Mouse (Mus musculus): Measurements from ENCODE around the gene Eci1. TPM values are rescaled to one million over a fixed set of nuclear protein-coding genes. Genes with fewer than 3 reads are reported as not detected.

Eci1 gene
- total RNA-seq, 2 experiments from 2014 or later = 412 to 459 TPM

DNA sequence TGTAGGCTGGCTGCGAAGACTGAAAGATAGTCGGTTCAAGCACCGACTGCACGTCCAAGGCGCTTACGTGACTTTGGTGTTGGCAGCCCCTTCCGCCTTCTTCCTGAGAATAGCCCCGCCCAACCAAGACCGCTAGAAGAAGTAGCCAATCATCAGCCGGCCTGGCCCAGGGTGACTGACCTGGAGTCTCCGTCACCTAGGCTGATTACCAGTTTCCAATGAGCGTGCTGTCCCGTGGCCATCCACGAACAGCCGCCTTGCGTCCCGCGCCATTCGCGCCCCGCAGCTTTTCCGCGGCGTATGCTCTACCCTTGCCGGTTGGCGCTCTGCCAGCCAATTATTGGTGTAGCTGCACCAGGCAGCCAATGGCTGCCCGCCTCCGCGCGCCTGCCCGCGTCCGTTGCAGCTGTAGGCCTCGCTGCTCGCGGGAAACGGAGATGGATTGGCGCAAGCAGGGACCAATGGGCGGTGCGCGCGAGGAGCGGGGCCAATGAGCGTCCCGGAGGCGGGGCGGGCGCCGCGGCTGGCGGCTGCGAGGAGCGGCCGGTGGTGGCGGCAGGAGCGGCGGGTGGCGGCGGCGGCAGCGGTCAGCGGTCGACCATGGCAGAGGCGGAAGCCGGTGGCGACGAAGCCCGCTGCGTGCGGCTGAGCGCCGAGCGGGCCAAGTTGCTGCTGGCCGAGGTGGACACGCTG is 43.6 kb downstream of the Eci1 start, which contains the start of the genes E4f1 and Pgp:
E4f1 (minus strand) TSS at position 404 of the 693 bp plus-strand sequence.
Pgp (plus strand) TSS at position 483 of the 693 bp plus-strand sequence.
- peak; percentile 99 for DNase-seq
- intact Hi-C loops (cut with DNase I) = no loop called here

DNA sequence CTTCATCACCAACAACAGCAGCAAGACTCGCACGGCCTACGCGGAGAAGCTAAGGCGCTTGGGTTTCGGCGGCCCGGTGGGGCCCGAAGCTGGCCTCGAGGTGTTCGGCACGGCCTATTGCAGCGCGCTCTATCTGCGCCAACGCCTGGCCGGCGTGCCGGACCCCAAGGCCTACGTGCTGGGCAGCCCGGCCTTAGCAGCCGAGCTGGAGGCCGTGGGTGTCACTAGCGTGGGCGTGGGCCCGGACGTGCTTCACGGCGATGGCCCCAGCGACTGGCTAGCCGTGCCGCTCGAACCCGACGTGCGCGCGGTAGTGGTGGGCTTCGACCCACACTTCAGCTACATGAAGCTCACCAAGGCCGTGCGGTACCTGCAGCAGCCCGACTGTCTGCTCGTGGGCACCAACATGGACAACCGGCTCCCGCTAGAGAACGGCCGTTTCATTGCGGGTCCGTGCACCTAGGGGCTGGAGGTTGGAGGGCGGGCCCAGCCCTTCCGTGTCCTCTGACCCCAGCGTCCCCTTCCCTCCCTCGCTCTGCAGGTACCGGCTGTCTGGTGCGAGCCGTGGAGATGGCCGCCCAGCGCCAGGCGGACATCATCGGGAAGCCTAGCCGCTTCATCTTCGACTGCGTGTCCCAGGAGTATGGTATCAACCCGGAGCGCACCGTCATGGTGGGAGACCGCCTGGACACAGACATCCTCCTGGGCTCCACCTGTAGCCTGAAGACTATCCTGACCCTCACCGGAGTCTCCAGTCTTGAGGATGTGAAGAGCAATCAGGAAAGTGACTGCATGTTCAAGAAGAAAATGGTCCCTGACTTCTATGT is 44.5 kb downstream of the Eci1 start:
- no peak for DNase-seq
- intact Hi-C loops (cut with DNase I) = no loop called here

GRCm38 (mm10) chr17:24472512-24472911 is 46.1 kb downstream of the Eci1 start:
- intact Hi-C loops (cut with DNase I) = no loop called here
- peak; percentile 69 to 70 for DNase-seq

DNA sequence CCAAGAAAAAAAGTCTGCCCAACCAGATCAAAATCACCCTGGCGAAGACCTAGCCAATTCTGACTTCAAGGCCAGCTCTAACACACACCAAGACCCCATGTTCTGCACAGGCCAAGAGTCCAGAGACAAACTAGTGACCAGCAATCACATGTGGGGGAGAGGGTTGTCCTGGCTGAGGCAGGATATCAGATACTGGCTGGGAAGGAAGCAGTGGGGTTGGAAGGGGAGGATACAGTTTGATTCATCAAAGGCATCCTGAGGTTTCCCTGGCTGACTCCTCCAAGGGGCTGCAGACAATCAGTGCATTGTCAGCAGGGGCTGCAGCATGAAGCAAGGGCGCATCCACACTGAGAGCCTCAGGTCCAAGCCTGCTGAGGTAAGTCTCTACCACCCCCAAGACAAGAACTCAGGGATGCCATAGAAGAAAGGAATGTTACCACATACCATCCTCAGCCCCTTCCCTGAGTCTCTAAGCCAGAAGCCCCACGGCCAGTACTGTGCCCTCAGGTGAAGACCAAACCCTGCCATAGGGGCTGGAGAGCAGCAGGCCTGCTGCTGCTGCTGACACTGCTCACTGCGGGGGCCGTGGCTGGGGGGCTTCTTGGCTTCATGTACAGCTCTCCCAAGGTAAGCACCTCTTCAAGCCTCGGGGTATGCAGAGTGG is 47.3 kb downstream of the Eci1 start, which contains the start of gene Bricd5:
Bricd5 (plus strand) TSS at position 273 of the 664 bp plus-strand sequence.
- intact Hi-C loops (cut with DNase I) = no loop called here
- no peak for DNase-seq

DNA sequence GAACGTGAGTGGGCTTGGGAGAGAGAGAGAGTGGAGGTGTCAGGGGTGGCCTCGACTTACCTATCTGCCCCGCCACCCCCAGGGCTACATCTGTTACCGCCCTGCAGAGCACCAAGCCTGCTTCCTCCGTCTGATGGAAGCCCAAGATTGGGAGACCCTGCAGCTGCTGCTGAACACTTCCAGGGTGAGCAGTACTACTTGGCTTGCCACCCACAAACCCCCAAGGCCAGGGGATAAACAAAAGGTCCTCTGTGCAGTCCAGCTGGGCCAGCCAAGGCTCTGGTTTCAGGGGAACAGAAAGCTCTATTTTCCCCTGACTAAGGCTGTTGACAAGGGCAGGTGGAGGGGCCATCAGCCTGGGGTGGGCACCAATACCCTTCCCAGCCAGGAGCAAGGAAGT is 48.1 kb downstream of the Eci1 start:
- DNase-seq = no peak
- intact Hi-C loops (cut with DNase I) = no loop called here

GRCm38 (mm10) chr17:24475586-24475985 is 49.1 kb downstream of the Eci1 start:
- intact Hi-C loops (cut with DNase I) = loop anchor here (5.0 kb wide), 1 partner anchor 192 kb away; the partner anchor contains the start of gene Zfp598

GRCm38 (mm10) chr17:24476022-24476776 is 49.8 kb downstream of the Eci1 start:
- no peak for DNase-seq
- intact Hi-C loops (cut with DNase I) = loop anchor here (5.0 kb wide), 1 partner anchor 191 kb away; the partner anchor contains the start of gene Zfp598

More at GRCm38 (mm10) chr17:24475586-24475985, 49.1 kb downstream of the Eci1 start:
- no peak for DNase-seq

- intact Hi-C loops (cut with DNase I) = loop anchor here (5.0 kb wide), 1 partner anchor 190 kb away; the partner anchor contains the start of gene Zfp598
- no peak for DNase-seq
Observed at GRCm38 (mm10) chr17:24477053-24477984, 50.9 kb downstream of the Eci1 start.

DNA sequence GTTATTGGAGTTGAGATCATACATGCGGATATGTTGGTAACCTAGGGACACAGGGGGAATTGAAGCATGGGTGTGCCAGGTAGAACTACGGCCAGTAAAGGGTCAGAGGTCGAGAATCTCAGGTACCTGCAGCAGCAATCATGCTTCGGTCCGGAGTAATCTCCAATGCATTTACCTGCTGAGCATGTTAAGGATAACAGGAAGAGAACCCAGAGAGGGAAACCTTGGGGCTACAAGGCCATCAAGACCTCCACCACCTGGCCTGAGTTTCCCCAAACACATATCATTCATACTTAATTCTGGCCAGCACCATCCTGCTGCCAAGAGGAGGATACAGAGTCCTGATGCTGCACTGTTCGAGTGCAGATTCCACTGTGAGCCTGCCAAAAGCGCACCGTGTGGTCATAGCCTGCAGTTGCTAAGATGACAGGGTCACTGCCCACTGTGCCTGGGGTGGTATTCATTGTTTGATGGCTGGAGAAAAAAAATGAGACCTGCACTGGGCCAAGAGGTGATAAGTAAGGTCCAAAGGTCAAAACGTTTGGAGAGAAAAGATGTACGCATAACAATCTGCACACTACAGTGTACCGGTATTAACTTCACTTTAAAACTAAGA is 51.7 kb downstream of the Eci1 start:
- no peak for DNase-seq
- intact Hi-C loops (cut with DNase I) = loop anchor here (2.0 to 5.0 kb wide), 2 partner anchors 35 to 189 kb away; partner anchors contain the start of gene Zfp598

DNA sequence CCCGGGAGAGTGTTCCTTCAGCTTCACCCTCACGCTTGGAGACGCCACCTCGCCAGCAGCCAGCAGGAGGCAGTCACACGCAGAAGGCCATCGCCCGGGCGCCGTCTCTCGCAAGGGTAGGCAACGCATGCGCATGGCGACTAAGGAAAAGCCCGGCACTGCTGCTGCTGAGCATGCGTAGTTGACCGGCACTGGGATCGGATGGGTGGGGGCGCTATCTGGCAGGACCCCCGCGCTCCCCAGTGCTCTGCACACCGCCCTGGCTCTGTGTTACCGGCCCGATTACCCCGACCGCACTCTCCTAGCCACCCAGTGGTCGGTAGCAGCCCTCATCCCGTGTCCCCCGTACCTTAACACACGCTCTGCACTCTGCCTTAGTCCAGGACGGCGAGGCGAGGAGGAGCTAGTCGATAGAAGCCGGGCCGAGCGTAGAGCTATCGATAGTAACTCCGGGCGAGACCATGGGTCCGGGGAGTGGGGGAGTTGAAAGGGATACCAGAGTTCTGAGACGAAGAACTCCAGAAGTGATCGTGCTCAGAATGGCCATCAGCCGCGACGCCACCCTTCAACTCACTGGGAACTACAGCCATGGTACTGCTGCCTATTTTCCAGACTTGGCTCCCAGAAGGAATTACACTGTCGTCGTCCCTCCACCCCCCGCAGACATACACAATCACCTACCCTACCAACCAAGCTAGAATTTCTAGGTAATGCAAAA is 52.4 kb downstream of the Eci1 start, which contains the start of gene Mlst8:
Mlst8 (minus strand) TSS at position 416 of the 718 bp plus-strand sequence.
- intact Hi-C loops (cut with DNase I) = loop anchor here (2.0 to 5.0 kb wide), 2 partner anchors 34 to 188 kb away; partner anchors contain the start of gene Zfp598
- DNase-seq = peak; percentile 98 to 99

- intact Hi-C loops (cut with DNase I) = loop anchor here (2.0 to 5.0 kb wide), 2 partner anchors 33 to 188 kb away; partner anchors contain the start of gene Zfp598
- no peak for DNase-seq
Observed at GRCm38 (mm10) chr17:24479431-24479830, 53.0 kb downstream of the Eci1 start.

- intact Hi-C loops (cut with DNase I) = loop anchor here (5.0 kb wide), 1 partner anchor 47 kb away; the partner anchor contains the start of gene Traf7
- no peak for DNase-seq
Observed at GRCm38 (mm10) chr17:24480201-24480826, 53.9 kb downstream of the Eci1 start.

GRCm38 (mm10) chr17:24481027-24481815 is 54.8 kb downstream of the Eci1 start:
- intact Hi-C loops (cut with DNase I) = loop anchor here (5.0 kb wide), 1 partner anchor 46 kb away; the partner anchor contains the start of gene Traf7
- no peak for DNase-seq

GRCm38 (mm10) chr17:24483495-24483894 is 57.1 kb downstream of the Eci1 start:
- DNase-seq = no peak
- intact Hi-C loops (cut with DNase I) = loop anchor here (5.0 kb wide), 1 partner anchor 44 kb away; the partner anchor contains the start of gene Traf7

DNA sequence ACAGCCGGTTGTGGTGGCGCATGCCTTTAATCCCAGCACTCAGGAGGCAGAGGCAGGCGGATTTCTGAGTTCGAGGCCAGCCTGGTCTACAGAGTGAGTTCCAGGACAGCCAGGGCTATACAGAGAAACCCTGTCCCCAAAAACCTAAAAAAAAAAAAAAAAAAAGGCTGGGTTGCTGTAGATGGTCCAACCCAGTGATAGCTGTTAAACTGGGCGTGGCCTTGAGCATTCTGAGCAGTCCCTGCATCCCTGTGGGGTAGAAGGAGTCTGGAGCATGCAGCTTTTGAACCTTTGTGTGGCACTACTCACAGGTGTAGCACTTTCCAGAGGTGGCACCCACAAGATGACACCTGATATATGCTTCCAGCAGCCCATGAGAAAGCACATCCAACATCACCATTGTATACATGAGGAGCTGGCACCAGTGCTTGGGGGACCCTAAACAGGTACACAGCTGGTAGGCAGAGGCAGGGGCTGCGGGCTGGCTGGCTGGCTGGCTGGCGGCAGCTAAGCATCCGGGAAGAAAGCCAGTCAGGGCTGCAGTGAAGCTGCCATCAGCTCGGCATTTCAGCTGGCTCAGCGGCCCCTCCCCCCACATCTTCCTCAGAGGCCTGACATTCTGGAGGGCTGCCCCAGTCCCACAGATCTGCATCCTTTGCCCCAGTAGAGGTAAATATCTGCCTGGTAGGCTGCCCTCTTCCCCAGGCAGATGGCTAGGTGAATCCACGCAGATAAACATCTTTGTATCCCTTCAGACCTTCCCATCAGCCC is 58.8 kb downstream of the Eci1 start:
- peak; percentile 38 to 48 for DNase-seq
- intact Hi-C loops (cut with DNase I) = no loop called here
